Mouse (Mus musculus): ENCODE measurements around the gene S100a2. TPM values are rescaled to one million over a fixed set of nuclear protein-coding genes. Genes with fewer than 3 reads are reported as not detected.
A peak's percentile ranks its signal among the peaks of the same experiment; 100 is the strongest.

S100a2 gene
- polyA plus RNA-seq, 1 experiment from 2014 or later, result not detected

DNA sequence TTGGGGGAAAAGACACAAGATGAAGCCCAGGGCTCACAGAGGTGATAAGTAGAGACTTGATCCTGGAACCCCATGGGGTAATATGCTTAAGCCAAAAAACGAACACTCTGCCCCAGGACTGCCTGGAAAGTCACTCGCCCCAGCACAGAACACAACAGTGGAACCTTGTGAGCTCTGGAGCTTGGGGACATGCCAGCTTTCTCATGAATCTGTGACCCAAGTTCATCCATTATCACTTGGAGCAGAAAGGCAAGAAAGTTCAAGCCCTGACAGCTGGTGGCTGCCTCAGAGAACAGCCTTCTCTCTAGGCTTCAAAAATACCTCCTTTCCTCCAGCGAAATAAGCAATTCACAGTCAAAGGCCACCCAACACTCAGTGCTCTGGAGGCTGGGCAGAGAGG, 9.4 kb downstream of the S100a2 start:
- H3K4me1 ChIP-seq, result peaks cover under 1% of the 10 kb centered on the region; the same call in 1 of the 2 replicates
- no peak overlapping the region for H3K27ac ChIP-seq (replicated peaks)
- WGBS, result 80% methylated on average over 3 of the region's 3 CpGs
- no peak overlapping the region for H3K9ac ChIP-seq (replicated peaks)
- no peaks in the 10 kb centered on the region for H3K9me3 ChIP-seq
- no peak overlapping the region for H3K4me2 ChIP-seq (replicated peaks)
- no peaks in the 10 kb centered on the region for H3K27me3 ChIP-seq
- no peak overlapping the region for H3K4me3 ChIP-seq
- no peak for ATAC-seq (ENCODE audit: low FRiP score, low read depth)
- no peaks in the 10 kb centered on the region for H3K36me3 ChIP-seq

DNA sequence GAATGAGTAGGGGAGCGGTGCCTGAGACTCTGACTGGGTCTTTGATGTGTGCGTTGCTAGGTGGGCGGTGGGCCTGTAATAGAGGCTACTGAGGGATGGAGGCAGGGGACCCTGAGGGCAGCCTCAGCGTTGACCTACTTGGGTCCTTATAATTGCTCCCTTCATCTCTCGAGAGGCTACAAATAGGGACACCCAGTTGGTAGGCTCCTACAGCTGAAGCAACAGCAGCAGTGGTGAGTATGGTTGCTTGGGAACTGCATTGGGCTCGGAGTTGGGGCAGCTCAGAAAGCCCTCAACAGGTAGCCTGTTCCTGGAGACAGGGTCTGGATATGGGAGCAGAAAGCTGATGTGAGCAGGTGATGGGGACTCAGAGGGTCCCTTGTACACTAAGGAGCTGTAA, 10.0 kb downstream of the S100a2 start:
- 87% methylated on average over 6 of the region's 6 CpGs for WGBS
- H3K4me1 ChIP-seq, result peaks cover 4% of the 10 kb centered on the region; the same call in 1 of the 2 replicates
- H3K4me3 ChIP-seq, result no peak overlapping the region
- H3K9ac ChIP-seq (replicated peaks), result no peak overlapping the region
- no peaks in the 10 kb centered on the region for H3K27me3 ChIP-seq
- no peaks in the 10 kb centered on the region for H3K36me3 ChIP-seq
- ATAC-seq (ENCODE audit: low FRiP score, low read depth), result no peak
- H3K4me2 ChIP-seq (replicated peaks), result no peak overlapping the region
- H3K9me3 ChIP-seq, result no peaks in the 10 kb centered on the region
- H3K27ac ChIP-seq (replicated peaks), result no peak overlapping the region

DNA sequence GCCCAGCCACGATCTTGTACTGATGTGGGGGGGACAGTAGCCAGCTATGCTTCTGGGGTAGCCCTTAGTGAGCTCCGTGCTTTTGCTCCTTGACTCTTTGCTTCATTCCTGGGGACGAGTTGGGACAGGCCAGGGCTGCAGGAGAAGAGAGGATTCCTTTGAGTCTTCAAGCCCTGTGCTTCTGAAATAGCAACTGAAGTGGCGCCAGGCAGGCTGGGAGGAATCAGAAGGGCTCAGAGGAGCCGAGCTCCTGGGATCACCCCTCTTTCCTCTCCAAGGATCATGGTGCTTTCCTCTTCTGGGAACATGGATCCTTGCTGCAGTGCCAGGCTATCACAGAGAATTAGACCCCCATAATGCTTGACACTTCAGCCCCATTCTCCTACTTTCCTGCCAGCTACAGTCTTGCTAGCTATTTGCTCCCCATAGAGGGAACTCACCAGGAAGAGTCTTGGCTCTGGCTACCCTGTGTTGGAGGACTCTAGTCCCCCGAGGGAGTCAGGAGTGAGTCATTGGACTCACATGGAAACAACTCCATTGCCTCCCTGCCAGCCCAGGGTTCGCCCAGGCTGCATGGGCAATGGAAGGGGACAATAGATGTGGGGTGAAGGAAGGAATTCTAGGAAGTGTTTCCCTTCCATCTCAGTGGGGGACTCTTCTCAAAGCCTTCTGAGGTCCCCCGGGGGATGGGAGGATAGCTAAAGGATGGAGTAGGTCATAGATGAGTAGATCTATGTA, 10.6 kb downstream of the S100a2 start:
- Histone ChIP-seq H3K36me3 (no peaks in the 10 kb centered on the region), H3K9me3 (no peaks in the 10 kb centered on the region), H3K4me2 (replicated peaks) (no peak overlapping the region), H3K27me3 (no peaks in the 10 kb centered on the region), H3K9ac (replicated peaks) (no peak overlapping the region), H3K4me1 (peaks cover 4% of the 10 kb centered on the region; the same call in 1 of the 2 replicates), H3K4me3 (no peak overlapping the region), H3K27ac (replicated peaks) (no peak overlapping the region)
- WGBS, result 77% methylated on average over 8 of the region's 8 CpGs
- no peak for ATAC-seq (ENCODE audit: low FRiP score, low read depth)

DNA sequence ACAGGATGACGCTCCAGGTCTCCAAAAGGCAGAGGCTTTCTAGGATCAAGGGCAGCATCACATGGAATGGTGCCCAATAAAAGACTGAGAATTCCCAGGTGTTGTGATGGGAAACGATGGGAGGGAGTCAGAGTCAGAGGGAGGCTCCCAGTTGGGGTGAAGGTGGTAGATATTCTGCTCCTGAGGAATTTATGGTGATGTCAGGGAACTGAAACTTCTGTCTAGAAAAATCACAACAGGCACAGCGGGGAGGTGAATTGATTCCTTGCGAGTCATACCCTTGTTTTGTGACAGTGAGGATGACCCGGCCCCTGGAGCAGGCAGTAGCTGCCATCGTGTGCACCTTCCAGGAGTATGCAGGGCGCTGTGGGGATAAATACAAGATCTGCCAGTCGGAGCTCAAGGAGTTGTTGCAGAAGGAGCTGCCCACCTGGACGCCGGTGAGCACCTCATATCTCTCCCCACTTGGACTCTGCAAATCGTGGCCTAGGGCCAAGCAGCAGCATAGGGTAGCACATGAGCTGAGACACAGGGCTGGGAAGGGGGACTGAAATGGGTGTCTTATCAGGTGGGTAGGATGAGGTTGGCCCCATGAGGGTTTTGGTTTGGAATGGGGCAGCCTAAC, 11.6 kb downstream of the S100a2 start, which contains the start of gene Gm42674:
Gene Gm42674, plus strand, starts transcription at position 419 of the 625 bp plus-strand sequence.
- H3K27me3 ChIP-seq, result no peaks in the 10 kb centered on the region
- ATAC-seq (ENCODE audit: low FRiP score, low read depth), result no peak
- no peaks in the 10 kb centered on the region for H3K36me3 ChIP-seq
- no peaks in the 10 kb centered on the region for H3K9me3 ChIP-seq
- H3K4me3 ChIP-seq, result no peak within 1 kb of the TSS
- no peak within 1 kb of the TSS for H3K9ac ChIP-seq (replicated peaks)
- no peak within 1 kb of the TSS for H3K4me2 ChIP-seq (replicated peaks)
- H3K27ac ChIP-seq (replicated peaks), result no peak within 1 kb of the TSS
- H3K4me1 ChIP-seq, result peaks cover 4% of the 10 kb centered on the region; the same call in 1 of the 2 replicates
- 87% methylated on average over 11 of the region's 11 CpGs for WGBS

DNA sequence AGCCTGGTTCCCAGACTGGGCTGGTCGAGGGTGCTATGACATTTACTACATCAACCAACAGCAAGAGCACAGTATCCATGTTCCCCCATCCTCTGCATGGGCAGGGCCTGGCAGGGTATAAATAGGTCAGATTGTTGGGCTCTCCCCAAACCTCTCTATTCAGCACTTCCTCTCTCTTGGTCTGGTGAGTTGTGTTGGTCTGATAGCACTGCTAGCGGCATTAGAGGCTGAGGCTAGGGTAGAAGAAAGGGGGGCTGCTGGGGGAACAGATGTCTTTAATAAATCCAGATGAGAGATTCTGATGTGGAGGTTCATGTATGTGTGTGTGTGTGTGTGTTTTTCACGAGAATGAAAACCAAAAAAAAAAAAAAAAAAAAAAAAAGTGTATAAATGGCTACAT, 13.6 kb downstream of the S100a2 start, which contains the start of gene S100a4:
Gene S100a4, plus strand, starts transcription at position 149 of the 400 bp plus-strand sequence.
- no peak within 1 kb of the TSS for H3K4me3 ChIP-seq
- no peak for ATAC-seq (ENCODE audit: low FRiP score, low read depth)
- WGBS, result 58% methylated on average over 3 of the region's 3 CpGs

GRCm38 (mm10) chr3:90604416-90604815, 14.4 kb downstream of the S100a2 start:
- Histone ChIP-seq H3K27ac (replicated peaks) (no peak overlapping the region), H3K9me3 (no peaks in the 10 kb centered on the region), H3K4me3 (no peak overlapping the region), H3K36me3 (no peaks in the 10 kb centered on the region), H3K9ac (replicated peaks) (no peak overlapping the region), H3K4me1 (peaks cover 4% of the 10 kb centered on the region; the same call in 1 of the 2 replicates), H3K4me2 (replicated peaks) (no peak overlapping the region), H3K27me3 (no peaks in the 10 kb centered on the region)
- WGBS, result 64% methylated on average over 4 of the region's 4 CpGs
- peak; percentile 27; the same call in 1 of the 2 replicates for ATAC-seq (ENCODE audit: low FRiP score, low read depth)

More for the DNA sequence above, 13.6 kb downstream of the S100a2 start, which contains the start of gene S100a4:
- H3K9ac ChIP-seq (replicated peaks), result no peak within 1 kb of the TSS
- no peak within 1 kb of the TSS for H3K27ac ChIP-seq (replicated peaks)
- no peaks in the 10 kb centered on the region for H3K27me3 ChIP-seq
- no peak within 1 kb of the TSS for H3K4me2 ChIP-seq (replicated peaks)
- H3K4me1 ChIP-seq, result peaks cover 4% of the 10 kb centered on the region; the same call in 1 of the 2 replicates
- H3K36me3 ChIP-seq, result no peaks in the 10 kb centered on the region
- H3K9me3 ChIP-seq, result no peaks in the 10 kb centered on the region

DNA sequence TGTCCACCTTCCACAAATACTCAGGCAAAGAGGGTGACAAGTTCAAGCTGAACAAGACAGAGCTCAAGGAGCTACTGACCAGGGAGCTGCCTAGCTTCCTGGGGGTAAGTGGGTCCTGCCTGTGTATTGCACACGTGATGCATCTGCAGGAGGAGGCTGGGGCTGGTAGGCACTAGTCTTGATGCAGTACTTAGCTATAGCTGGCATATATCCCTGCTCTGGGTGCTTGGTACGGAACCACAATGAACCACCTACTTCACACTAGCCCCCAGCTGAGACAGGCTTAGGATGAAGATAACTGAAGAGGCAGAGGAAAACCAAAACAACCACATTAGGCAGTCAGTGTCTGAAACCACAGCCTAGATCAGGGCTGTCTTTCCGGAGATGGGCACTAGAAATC, 15.0 kb downstream of the S100a2 start:
- no peaks in the 10 kb centered on the region for H3K27me3 ChIP-seq
- H3K4me2 ChIP-seq (replicated peaks), result no peak overlapping the region
- WGBS, result 88% methylated on average over 3 of the region's 3 CpGs
- H3K9me3 ChIP-seq, result no peaks in the 10 kb centered on the region
- no peaks in the 10 kb centered on the region for H3K36me3 ChIP-seq
- H3K9ac ChIP-seq (replicated peaks), result no peak overlapping the region
- peaks cover 4% of the 10 kb centered on the region; the same call in 1 of the 2 replicates for H3K4me1 ChIP-seq
- H3K4me3 ChIP-seq, result no peak overlapping the region
- ATAC-seq (ENCODE audit: low FRiP score, low read depth), result no peak
- no peak overlapping the region for H3K27ac ChIP-seq (replicated peaks)

- H3K4me1 ChIP-seq, result peaks cover 4% of the 10 kb centered on the region; the same call in 1 of the 2 replicates
- no peak overlapping the region for H3K4me3 ChIP-seq
- H3K9me3 ChIP-seq, result no peaks in the 10 kb centered on the region
- H3K4me2 ChIP-seq (replicated peaks), result no peak overlapping the region
- 86% methylated on average over 2 of the region's 2 CpGs for WGBS
- H3K27me3 ChIP-seq, result no peaks in the 10 kb centered on the region
- no peak overlapping the region for H3K27ac ChIP-seq (replicated peaks)
- no peaks in the 10 kb centered on the region for H3K36me3 ChIP-seq
- no peak for ATAC-seq (ENCODE audit: low FRiP score, low read depth)
- H3K9ac ChIP-seq (replicated peaks), result no peak overlapping the region
Observed at GRCm38 (mm10) chr3:90605736-90606135, 15.7 kb downstream of the S100a2 start.

- H3K36me3 ChIP-seq, result no peaks in the 10 kb centered on the region
- no peaks in the 10 kb centered on the region for H3K27me3 ChIP-seq
- H3K9ac ChIP-seq (replicated peaks), result no peak overlapping the region
- H3K4me1 ChIP-seq, result peaks cover 4% of the 10 kb centered on the region; the same call in 1 of the 2 replicates
- no peak overlapping the region for H3K4me3 ChIP-seq
- 84% methylated on average over 6 of the region's 6 CpGs for WGBS
- H3K4me2 ChIP-seq (replicated peaks), result no peak overlapping the region
- no peak overlapping the region for H3K27ac ChIP-seq (replicated peaks)
- no peaks in the 10 kb centered on the region for H3K9me3 ChIP-seq
- ATAC-seq (ENCODE audit: low FRiP score, low read depth), result no peak
Observed at GRCm38 (mm10) chr3:90606185-90606584, 16.1 kb downstream of the S100a2 start.

- Histone ChIP-seq H3K4me2 (replicated peaks) (no peak overlapping the region), H3K9me3 (no peaks in the 10 kb centered on the region), H3K4me1 (peaks cover 4% of the 10 kb centered on the region; the same call in 1 of the 2 replicates), H3K9ac (replicated peaks) (no peak overlapping the region), H3K4me3 (no peak overlapping the region), H3K36me3 (no peaks in the 10 kb centered on the region), H3K27ac (replicated peaks) (no peak overlapping the region), H3K27me3 (no peaks in the 10 kb centered on the region)
- ATAC-seq (ENCODE audit: low FRiP score, low read depth), result no peak
- WGBS, result 81% methylated on average over 3 of the region's 3 CpGs
Observed at GRCm38 (mm10) chr3:90607361-90607760, 17.3 kb downstream of the S100a2 start.

DNA sequence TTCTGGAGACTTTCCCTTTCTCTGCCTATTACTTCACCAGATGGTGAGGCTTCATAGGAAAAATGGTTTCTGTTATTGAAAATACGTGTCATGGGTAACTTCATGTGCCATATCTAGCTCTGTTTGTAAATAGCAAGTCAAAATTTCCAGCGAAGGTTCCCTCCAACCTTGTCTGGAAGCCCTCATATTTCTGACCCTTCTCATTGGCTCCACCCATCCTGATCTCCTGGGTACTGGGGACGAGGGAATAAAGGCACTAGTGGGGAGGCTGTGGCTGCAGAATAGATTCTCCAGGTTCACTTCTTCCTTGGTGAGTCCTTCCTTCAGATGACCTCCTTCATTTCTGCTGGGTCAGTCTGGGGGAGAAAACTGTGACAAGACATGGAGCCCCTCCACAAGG, 18.2 kb downstream of the S100a2 start, which contains the start of gene S100a5:
Gene S100a5, plus strand, starts transcription at position 301 of the 400 bp plus-strand sequence.
- Histone ChIP-seq H3K27ac (replicated peaks) (no peak within 1 kb of the TSS), H3K9me3 (no peaks in the 10 kb centered on the region), H3K4me1 (peaks cover 10% of the 10 kb centered on the region; the same call in 1 of the 2 replicates), H3K4me3 (no peak within 1 kb of the TSS), H3K36me3 (no peaks in the 10 kb centered on the region), H3K4me2 (replicated peaks) (no peak within 1 kb of the TSS), H3K27me3 (peaks cover 5% of the 10 kb centered on the region), H3K9ac (replicated peaks) (no peak within 1 kb of the TSS)
- ATAC-seq (ENCODE audit: low FRiP score, low read depth), result no peak
- WGBS, result 56% methylated on average over 3 of the region's 3 CpGs

- no peak overlapping the region for H3K27ac ChIP-seq (replicated peaks)
- ATAC-seq (ENCODE audit: low FRiP score, low read depth), result no peak
- H3K27me3 ChIP-seq, result peaks cover 14% of the 10 kb centered on the region
Observed at GRCm38 (mm10) chr3:90609102-90609501, 19.1 kb downstream of the S100a2 start.

More at GRCm38 (mm10) chr3:90609102-90609501, 19.1 kb downstream of the S100a2 start:
- Histone ChIP-seq H3K9me3 (no peaks in the 10 kb centered on the region), H3K4me1 (peaks cover 12% of the 10 kb centered on the region; the same call in 1 of the 2 replicates), H3K4me2 (replicated peaks) (no peak overlapping the region), H3K4me3 (no peak overlapping the region), H3K9ac (replicated peaks) (no peak overlapping the region), H3K36me3 (no peaks in the 10 kb centered on the region)

Data from midbrain, embryonic 12.5 days (tissue).